Mouse (Mus musculus): ENCODE measurements around the gene Mavs.

- TF ChIP-seq CTCF (conservative IDR thresholded peaks at IDR 0.05; ENCODE audit: low read length), result no peak
- no peak for TF ChIP-seq NANOG (IDR thresholded peaks at IDR 0.05; ENCODE audit: borderline replicate concordance, low read length)
Measured at GRCm38 (mm10) chr2:131186343-131186742, 47.5 kb upstream of the Mavs start.
